Mouse (Mus musculus) kidney, postnatal 0 days (tissue): ENCODE data around the gene Slc10a6. TPM values are rescaled to one million over a fixed set of nuclear protein-coding genes. Genes with fewer than 3 reads are reported as not detected.

Experiments
- ATAC-seq: fragments of 200-750 bp; cut with Nextera tagmentation; replicated peaks from 2 replicates; pipeline ENCODE4 v1.8.0; 2017; ENCODE audit warnings: low read depth, moderate number of reproducible peaks, moderate TSS enrichment, moderate library complexity; ENCODE audit not compliant: low FRiP score
- DNase-seq: peaks from one replicate; pipeline ENCODE4 v3.0.0-alpha.2; 2016; ENCODE audit warnings: low spot score
- H3K27ac ChIP-seq: fragments of 300-500 bp; sonication (generic); 2 replicates; pipeline ENCODE4 v1.5.1; 2014; ENCODE audit warnings: mild to moderate bottlenecking
- H3K27me3 ChIP-seq: fragments of 300-500 bp; sonication (generic); 2 replicates; pipeline ENCODE4 v1.6.1; 2014; ENCODE audit warnings: low read length, mixed read lengths; ENCODE audit not compliant: insufficient read depth
- H3K36me3 ChIP-seq: fragments of 300-500 bp; sonication (generic); 2 replicates; pipeline ENCODE4 v1.6.1; 2014; ENCODE audit warnings: low read length, mixed read lengths; ENCODE audit not compliant: insufficient read depth
- H3K4me1 ChIP-seq: fragments of 300-500 bp; sonication (generic); replicated peaks from 2 replicates; pipeline ENCODE4 v1.6.1; 2014; ENCODE audit warnings: antibody characterized with exemption, low read length, mixed read lengths; ENCODE audit not compliant: insufficient read depth
- H3K4me2 ChIP-seq: fragments of 300-500 bp; sonication (generic); 2 replicates; pipeline ENCODE4 v1.6.1; 2014; ENCODE audit warnings: mild to moderate bottlenecking, low read length, moderate library complexity, mixed read lengths
- H3K4me3 ChIP-seq: fragments of 300-500 bp; sonication (generic); replicated peaks from 2 replicates; pipeline ENCODE4 v1.5.1; 2014; ENCODE audit warnings: low read depth, low read length
- H3K9ac ChIP-seq: fragments of 300-500 bp; sonication (generic); 2 replicates; pipeline ENCODE4 v1.6.1; 2014; ENCODE audit warnings: low read depth, low read length
- H3K9me3 ChIP-seq: fragments of 300-500 bp; sonication (generic); replicated peaks from 2 replicates; pipeline ENCODE4 v1.6.1; 2016; ENCODE audit warnings: low read length, inconsistent platforms, mixed read lengths
- CTCF ChIP-seq: IDR thresholded peaks from 2 replicates; pipeline ENCODE4 v1.5.1; 2016; ENCODE audit warnings: antibody characterized with exemption, low read depth, mild to moderate bottlenecking, moderate library complexity
- WGBS: fragments of 180-500 bp; shearing (Covaris S2); extraction: QIAGEN DNeasy Blood & Tissue Kit; methylation state at CpG from one replicate; pipeline ENCODE4 v1.1.7; 2014; 5-methylcytosine and 5-hydroxymethylcytosine counted together
- polyA plus RNA-seq: library from polyadenylated mRNA; unstranded; fragments of >200 nt; fragmentation: Nextera tagmentation; extraction: Ambion mirVana; gene quantifications from 2 replicates; pipeline ENCODE4 v1.2.1, GENCODE M21; 2015

The Slc10a6 gene
- 0.27 and 0.39 TPM in 2 replicates for polyA plus RNA-seq

DNA sequence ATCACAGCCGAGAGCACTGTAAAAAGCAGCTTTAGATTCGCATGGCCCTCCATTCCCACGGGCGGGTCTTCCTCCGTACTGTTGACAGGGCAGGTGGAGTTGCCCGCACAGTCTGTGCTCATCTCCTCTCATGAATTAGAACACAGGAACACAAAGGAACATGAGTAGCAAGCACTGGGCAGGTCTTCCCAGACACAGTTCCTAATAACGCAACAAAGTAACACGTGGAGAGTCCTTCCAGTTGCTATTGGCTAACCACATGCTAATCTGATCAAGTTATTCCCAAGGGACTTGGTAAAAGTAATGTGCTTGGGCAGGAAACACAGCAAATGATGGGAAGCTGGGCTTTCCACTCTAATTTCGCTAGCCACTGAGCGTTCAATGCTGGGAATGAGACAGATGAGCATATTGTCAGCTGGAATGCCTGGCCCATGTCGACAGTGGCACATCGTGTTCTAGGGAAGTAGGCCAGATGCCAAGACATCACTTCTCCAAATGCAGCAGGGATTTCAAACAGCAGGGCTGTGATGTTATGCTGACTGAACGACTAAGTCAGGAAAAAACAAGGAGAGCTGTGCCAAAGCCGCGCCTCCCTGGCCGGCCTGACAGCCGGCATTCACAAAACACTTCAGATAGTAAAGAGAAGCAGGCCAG, at the start of gene Slc10a6:
TSS of gene Slc10a6 (minus strand) at position 293 of the 654 bp plus-strand sequence.
- H3K27ac ChIP-seq, result 0 out of 2 replicates have a peak within 1 kb of the TSS, but pooled peaks have one; percentile 25
- peak; percentile 76 for DNase-seq
- H3K4me1 ChIP-seq, result no peaks in the 10 kb centered on the region
- no peak within 1 kb of the TSS for H3K9ac ChIP-seq
- no peak within 1 kb of the TSS for H3K4me2 ChIP-seq
- ATAC-seq, result no peak
- no peak for TF ChIP-seq CTCF
- WGBS, result 58% methylated on average over 17 of the region's 17 CpGs
- no peak within 1 kb of the TSS for H3K4me3 ChIP-seq
- no peaks in the 10 kb centered on the region for H3K9me3 ChIP-seq
- no peaks in the 10 kb centered on the region for H3K27me3 ChIP-seq
- H3K36me3 ChIP-seq, result no peaks in the 10 kb centered on the region

DNA sequence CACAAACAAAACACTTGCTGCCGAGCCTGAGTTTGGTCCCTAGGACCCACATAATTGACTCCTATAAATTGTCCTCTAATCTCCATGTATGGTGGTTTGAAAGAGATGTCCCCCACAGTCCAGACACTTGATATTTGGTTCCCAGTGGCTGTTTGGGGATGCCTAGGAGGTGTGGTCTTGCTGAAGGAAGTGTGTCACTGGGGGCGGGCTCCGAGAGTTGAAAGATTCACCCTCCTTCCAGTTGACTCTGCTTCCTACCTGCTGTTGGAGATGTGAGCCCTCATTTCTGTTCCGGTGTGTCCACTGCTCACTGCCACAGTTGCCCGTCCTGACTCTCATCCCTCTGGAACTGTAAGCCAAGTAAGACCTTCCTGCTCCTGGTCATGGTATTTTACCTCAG, 49.8 kb upstream of the Slc10a6 start:
- no peak for ATAC-seq
- Histone ChIP-seq H3K4me1 (no peaks in the 10 kb centered on the region), H3K4me2 (no peak overlapping the region), H3K36me3 (no peaks in the 10 kb centered on the region), H3K27ac (no peak overlapping the region), H3K9me3 (no peaks in the 10 kb centered on the region), H3K4me3 (no peak overlapping the region), H3K9ac (no peak overlapping the region), H3K27me3 (no peaks in the 10 kb centered on the region)
- DNase-seq, result no peak
- WGBS, result 87% methylated on average over 5 of the region's 5 CpGs
- TF ChIP-seq CTCF, result no peak

DNA sequence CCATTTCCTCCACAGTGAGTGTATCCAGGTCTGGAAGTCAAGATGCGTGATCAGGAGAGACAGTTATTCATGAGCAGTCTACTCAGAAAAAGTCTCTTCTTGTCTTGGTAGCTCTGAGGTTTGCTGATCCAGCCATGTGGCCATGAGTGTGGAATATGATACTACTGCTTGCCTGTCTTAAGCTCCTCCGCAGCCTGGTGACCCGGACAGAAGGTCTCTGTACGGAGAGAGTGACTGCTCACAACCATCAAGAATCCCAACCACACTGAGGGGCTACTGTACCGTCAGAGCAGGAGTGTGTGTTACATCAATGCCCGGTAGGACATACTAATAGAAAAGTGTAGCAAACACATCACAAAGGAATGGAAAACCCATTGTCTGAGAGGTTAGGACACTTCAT, 48.7 kb upstream of the Slc10a6 start:
- DNase-seq (peak; percentile 55), ATAC-seq (no peak)
- WGBS, result 50% methylated on average over 6 of the region's 6 CpGs

DNA sequence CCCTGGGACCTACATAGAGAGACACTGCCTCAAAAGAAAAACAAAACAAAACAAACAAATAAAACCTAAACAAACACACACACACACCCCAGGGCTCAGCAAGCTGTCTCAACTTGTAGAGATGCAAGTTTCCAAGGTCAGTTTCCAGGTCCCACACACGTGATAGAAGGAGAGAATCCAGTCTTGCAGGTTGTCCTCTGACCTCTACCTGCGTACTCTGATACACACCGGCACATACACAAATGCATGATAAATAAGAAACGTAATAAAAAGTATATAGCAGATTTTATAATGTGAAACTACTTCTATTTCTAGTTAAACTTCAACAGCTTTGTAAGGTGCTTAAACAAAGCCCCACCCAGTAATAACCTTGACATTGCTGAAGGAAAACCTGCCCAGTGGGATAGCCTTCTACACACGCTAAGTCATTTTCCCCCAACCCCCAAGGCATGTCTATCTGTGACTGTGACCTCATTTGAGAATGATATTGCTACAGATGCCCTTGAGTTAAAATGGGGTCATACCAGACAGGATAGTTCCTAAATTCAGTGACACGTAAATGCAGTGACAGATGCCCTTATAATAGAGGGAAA, 47.2 kb upstream of the Slc10a6 start:
- no peak for TF ChIP-seq CTCF
- H3K36me3 ChIP-seq, result no peaks in the 10 kb centered on the region
- no peak overlapping the region for H3K4me2 ChIP-seq
- no peaks in the 10 kb centered on the region for H3K9me3 ChIP-seq
- DNase-seq, result no peak
- H3K4me3 ChIP-seq, result no peak overlapping the region
- no peak for ATAC-seq
- no peaks in the 10 kb centered on the region for H3K27me3 ChIP-seq
- no peak overlapping the region for H3K27ac ChIP-seq
- H3K4me1 ChIP-seq, result no peaks in the 10 kb centered on the region
- no peak overlapping the region for H3K9ac ChIP-seq
- WGBS, result 87% methylated on average over 6 of the region's 6 CpGs

More for the DNA sequence above, 48.7 kb upstream of the Slc10a6 start:
- no peaks in the 10 kb centered on the region for H3K36me3 ChIP-seq
- H3K27me3 ChIP-seq, result no peaks in the 10 kb centered on the region
- H3K4me1 ChIP-seq, result no peaks in the 10 kb centered on the region
- H3K4me3 ChIP-seq, result no peak overlapping the region
- no peak for TF ChIP-seq CTCF
- H3K9me3 ChIP-seq, result no peaks in the 10 kb centered on the region
- no peak overlapping the region for H3K4me2 ChIP-seq
- no peak overlapping the region for H3K27ac ChIP-seq
- H3K9ac ChIP-seq, result no peak overlapping the region

DNA sequence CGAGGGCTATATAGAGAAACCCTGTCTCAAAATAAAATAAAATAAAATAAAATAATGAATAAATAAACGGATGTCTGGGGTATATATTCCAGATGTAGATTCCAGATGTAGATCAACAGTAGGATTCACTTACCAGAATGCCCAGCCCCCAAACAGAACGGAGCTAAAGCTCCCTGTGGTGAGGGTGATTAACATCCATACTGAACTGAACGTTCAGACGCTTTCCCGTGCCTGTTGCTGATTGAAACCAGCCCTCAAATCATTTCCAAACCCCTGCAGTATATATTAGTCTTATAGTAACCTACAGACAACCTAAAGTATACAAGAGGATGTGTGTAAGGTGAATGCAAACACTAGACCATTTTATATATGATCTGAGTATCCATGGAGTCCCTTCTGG, 45.3 kb upstream of the Slc10a6 start:
- H3K27ac ChIP-seq, result no peak overlapping the region
- no peaks in the 10 kb centered on the region for H3K4me1 ChIP-seq
- no peak for DNase-seq
- no peak for ATAC-seq
- no peaks in the 10 kb centered on the region for H3K9me3 ChIP-seq
- no peak for TF ChIP-seq CTCF
- no peak overlapping the region for H3K4me3 ChIP-seq
- no peak overlapping the region for H3K9ac ChIP-seq
- no peaks in the 10 kb centered on the region for H3K27me3 ChIP-seq
- 66% methylated on average over 6 of the region's 6 CpGs for WGBS
- H3K4me2 ChIP-seq, result no peak overlapping the region
- no peaks in the 10 kb centered on the region for H3K36me3 ChIP-seq

DNA sequence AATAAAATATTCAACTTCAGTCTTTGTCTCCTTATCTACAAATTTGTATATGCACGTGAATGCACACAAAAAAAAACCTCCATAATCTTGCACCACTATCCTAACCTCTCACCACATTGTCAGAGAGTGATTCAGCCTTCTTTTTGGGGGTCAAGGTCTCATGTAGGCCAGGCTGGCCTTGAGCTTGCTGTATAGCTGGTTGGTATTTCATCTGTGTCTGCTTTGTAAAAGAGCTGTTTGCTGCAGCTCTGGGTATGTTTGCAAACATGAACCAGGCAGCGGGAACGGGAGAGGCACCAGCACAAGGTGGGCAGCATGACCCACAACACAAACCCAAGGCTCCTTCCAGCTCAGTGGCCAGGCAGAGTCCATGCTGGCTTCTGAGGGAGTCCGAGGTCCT, 44.4 kb upstream of the Slc10a6 start:
- Histone ChIP-seq H3K36me3 (no peaks in the 10 kb centered on the region), H3K27ac (no peak overlapping the region; the same call in 1 of the 2 replicates), H3K27me3 (no peaks in the 10 kb centered on the region), H3K9me3 (no peaks in the 10 kb centered on the region), H3K9ac (no peak overlapping the region), H3K4me3 (no peak overlapping the region), H3K4me1 (no peaks in the 10 kb centered on the region), H3K4me2 (no peak overlapping the region)
- 66% methylated on average over 4 of the region's 4 CpGs for WGBS
- TF ChIP-seq CTCF, result no peak
- DNase-seq (no peak), ATAC-seq (no peak)
